Mouse (Mus musculus): ENCODE results near the gene Rgl1.

GRCm38 (mm10) chr1:152617745-152618342 is 148.3 kb downstream of the Rgl1 start:
- TF ChIP-seq CTCF (conservative IDR thresholded peaks at IDR 0.05; ENCODE audit: low read length), result no peak
- TF ChIP-seq NANOG (IDR thresholded peaks at IDR 0.05; ENCODE audit: borderline replicate concordance, low read length), result no peak
